ENCODE assay signal across 8 mouse cellular contexts in genomic region chr12:108240953-108241588, GRCm38 (mm10). TPM values are rescaled to one million over a fixed set of nuclear protein-coding genes. Genes with fewer than 3 reads are reported as not detected.
DNase-seq lines count a peak whose midpoint lies in the region; ATAC-seq and TF ChIP-seq lines count a peak whose summit lies in the region.
"Had no signal": no experiment of that assay in that cellular context is flagged by ENCODE, and none has a peak within 500 bp of the region (broad histone marks: within the 10 kb centered on the region; RNA-seq: fewer than 3 reads in every experiment).

No protein-coding gene starts in this region.

- peaks cover 83% of the 10 kb centered on the region for H3K4me1 ChIP-seq in E14TG2a.4 (replicated peaks; ENCODE audit: low read depth, low read length)
- no peaks in the 10 kb centered on the region for H3K4me1 ChIP-seq in G1E (ENCODE audit: insufficient read depth, low read depth, low read length)
- peaks cover 87% of the 10 kb centered on the region for H3K4me1 ChIP-seq in embryonic facial prominence, embryonic 13.5 days
- H3K4me1 ChIP-seq in neural tube, embryonic 12.5 days = peaks cover 97% of the 10 kb centered on the region
- H3K4me1 ChIP-seq in lung, adult 2 months (ENCODE audit: control insufficient read depth, insufficient read depth, low read length) = peaks cover 31% of the 10 kb centered on the region

- H3K27me3 ChIP-seq in E14TG2a.4 (ENCODE audit: insufficient read depth, low read length) (no peaks in the 10 kb centered on the region), G1E (ENCODE audit: insufficient read depth, low read length) (peaks cover 8% of the 10 kb centered on the region)
- peaks cover 7% of the 10 kb centered on the region; the same call in 1 of the 2 replicates for H3K27me3 ChIP-seq in embryonic facial prominence, embryonic 13.5 days
- no peaks in the 10 kb centered on the region for H3K27me3 ChIP-seq in neural tube, embryonic 12.5 days (replicated peaks)
- H3K27me3 ChIP-seq: liver, embryonic 15.5 days had no signal

- WGBS in embryonic facial prominence, embryonic 13.5 days = 33% methylated on average over 21 of the region's 21 CpGs
- WGBS in neural tube, embryonic 12.5 days = 3% methylated on average over 21 of the region's 21 CpGs
- WGBS in lung, adult 2 months = 53% methylated on average over 21 of the region's 21 CpGs

- no peak for TF ChIP-seq POLR2A in lung, adult 2 months (IDR thresholded peaks at IDR 0.05; ENCODE audit: borderline replicate concordance, extremely low read depth, low read depth, low read length)

- H3K4me3 ChIP-seq in E14TG2a.4 (replicated peaks; ENCODE audit: low read length) = peak overlapping the region; percentile 63
- peak overlapping the region; percentile 24; the same call in 1 of the 2 replicates for H3K4me3 ChIP-seq in G1E (ENCODE audit: low read depth, low read length)
- H3K4me3 ChIP-seq in embryonic facial prominence, embryonic 13.5 days = no peak overlapping the region
- H3K4me3 ChIP-seq in neural tube, embryonic 12.5 days = 0 out of 2 replicates have a peak overlapping the region, but pooled peaks have one; percentile 9
- H3K4me3 ChIP-seq in lung, adult 2 months (replicated peaks; ENCODE audit: extremely low read depth, low read depth, low read length) = no peak overlapping the region
- H3K4me3 ChIP-seq: liver, embryonic 15.5 days had no signal

- no peaks in the 10 kb centered on the region for H3K9me3 ChIP-seq in E14TG2a.4 (ENCODE audit: low read length)
- H3K9me3 ChIP-seq in G1E (replicated peaks) = peaks cover 99% of the 10 kb centered on the region
- no peaks in the 10 kb centered on the region for H3K9me3 ChIP-seq in embryonic facial prominence, embryonic 13.5 days
- no peaks in the 10 kb centered on the region for H3K9me3 ChIP-seq in neural tube, embryonic 12.5 days
- H3K9me3 ChIP-seq: liver, embryonic 15.5 days had no signal

- ATAC-seq in G1E (ENCODE audit: extremely low read depth, insufficient number of reproducible peaks, low FRiP score, poor library complexity, severe bottlenecking) = no peak
- ATAC-seq in embryonic facial prominence, embryonic 13.5 days (ENCODE audit: insufficient number of reproducible peaks, insufficient read depth, low FRiP score, low TSS enrichment, low read depth) = peak; percentile 7; the same call in 1 of the 2 replicates
- peak; percentile 79 for ATAC-seq in neural tube, embryonic 12.5 days (ENCODE audit: low FRiP score, low read depth)

- no peak overlapping the region for H3K27ac ChIP-seq in embryonic facial prominence, embryonic 13.5 days
- peak overlapping the region; percentile 95 for H3K27ac ChIP-seq in neural tube, embryonic 12.5 days
- H3K27ac ChIP-seq: liver, embryonic 15.5 days had no signal

- H3K36me3 ChIP-seq in E14TG2a.4 (ENCODE audit: insufficient read depth, low read length) (no peaks in the 10 kb centered on the region), G1E (replicated peaks) (no peaks in the 10 kb centered on the region)
- H3K36me3 ChIP-seq in embryonic facial prominence, embryonic 13.5 days = no peaks in the 10 kb centered on the region
- H3K36me3 ChIP-seq in neural tube, embryonic 12.5 days = no peaks in the 10 kb centered on the region
- H3K36me3 ChIP-seq: liver, embryonic 15.5 days had no signal

- no peak overlapping the region for H3K4me2 ChIP-seq in embryonic facial prominence, embryonic 13.5 days
- peak overlapping the region; percentile 55 for H3K4me2 ChIP-seq in neural tube, embryonic 12.5 days (replicated peaks)
- H3K4me2 ChIP-seq: liver, embryonic 15.5 days had no signal

- no peak for DNase-seq in G1E (ENCODE audit: low spot score)
- DNase-seq in layer of hippocampus, postnatal 36 days = peak; percentile 45 to 49
- DNase-seq in lung, adult 2 months = no peak
- DNase-seq in natural killer cell, adult 2 months (ENCODE audit: low spot score in 2 of 2) = no peak

- TF ChIP-seq CTCF in E14TG2a.4 (conservative IDR thresholded peaks at IDR 0.05; ENCODE audit: low read length) (no peak), G1E (IDR thresholded peaks at IDR 0.05; ENCODE audit: low read depth, low read length) (no peak)
- no peak for TF ChIP-seq CTCF in lung, adult 2 months (IDR thresholded peaks at IDR 0.05; ENCODE audit: insufficient read depth, low read length)

- H3K9ac ChIP-seq in embryonic facial prominence, embryonic 13.5 days = no peak overlapping the region
- H3K9ac ChIP-seq in neural tube, embryonic 12.5 days = peak overlapping the region; percentile 33; the same call in 1 of the 2 replicates
- H3K9ac ChIP-seq: liver, embryonic 15.5 days had no signal

RNA-seq across cellular contexts. Expression of gene Ccdc85c, which starts 34.2 kb away (rescaled TPM):
- total RNA-seq in G1E (2014; fragmentation: Nextera tagmentation) (not detected in 2 replicates), G1E (2017) (0.05 TPM in 1 of 2 replicates, not detected in the other)
- not detected in 2 replicates for polyA plus RNA-seq in G1E (2012)
- 6.3 and 6.6 TPM in 2 replicates for polyA plus RNA-seq in embryonic facial prominence, embryonic 13.5 days (2015; fragmentation: Nextera tagmentation; extraction: Ambion mirVana)
- total RNA-seq in layer of hippocampus, postnatal 36 days (2021) = 10 to 100 TPM; 68.1 to 70.0 TPM
- 14.5 and 20.4 TPM in 2 replicates for polyA plus RNA-seq in neural tube, embryonic 12.5 days (2016; fragmentation: Nextera tagmentation; extraction: Ambion mirVana)
- 22.2 and 22.5 TPM in 2 replicates for polyA plus RNA-seq in lung, adult 2 months (2012; rRNA removed)

Comparison
In these comparisons a context has a peak if more than half of its experiments do, and no peak if none do; other contexts are left out.
1. H3K4me3 ChIP-seq: peak in E14TG2a.4 (single experiment), G1E (single experiment) and neural tube, embryonic 12.5 days (single experiment); none in embryonic facial prominence, embryonic 13.5 days (single experiment) and lung, adult 2 months (single experiment).
2. DNase-seq: peak in layer of hippocampus, postnatal 36 days (2 of 2); none in G1E (single experiment), lung, adult 2 months (single experiment) and natural killer cell, adult 2 months (0 of 2).